Mouse (Mus musculus): ENCODE measurements around the gene Heatr1. TPM values are rescaled to one million over a fixed set of nuclear protein-coding genes. Genes with fewer than 3 reads are reported as not detected.

Heatr1 gene
- polyA plus RNA-seq, 1 experiment from 2014 or later = 9.8 TPM

DNA sequence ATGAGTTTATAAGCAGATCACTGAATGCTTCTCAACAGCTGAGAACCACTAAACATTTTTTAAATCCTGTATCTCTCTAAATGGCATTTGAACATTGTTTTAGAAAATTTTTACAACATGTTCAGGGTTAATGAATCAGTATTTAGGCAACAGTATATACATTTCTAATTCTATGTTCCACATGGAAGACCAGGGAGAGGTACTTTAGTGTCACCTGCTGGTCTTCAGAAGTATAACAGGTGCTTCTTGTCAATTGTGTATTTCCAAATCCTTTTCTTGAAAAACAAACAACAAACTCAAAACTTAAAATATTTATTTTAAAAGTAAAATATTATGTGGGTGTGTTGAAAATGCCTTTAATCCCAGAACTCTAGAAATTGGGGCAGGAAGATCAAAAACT lies 8.5 kb upstream of the Heatr1 start:
- peak; percentile 68; the same call in 1 of the 2 replicates for ATAC-seq (ENCODE audit: low FRiP score)
- no peaks in the 10 kb centered on the region for H3K36me3 ChIP-seq
- no peaks in the 10 kb centered on the region for H3K4me1 ChIP-seq
- H3K4me3 ChIP-seq (replicated peaks) = no peak overlapping the region
- H3K9me3 ChIP-seq (replicated peaks) = no peaks in the 10 kb centered on the region
- no peak overlapping the region for H3K9ac ChIP-seq (replicated peaks)
- H3K27me3 ChIP-seq (replicated peaks) = no peaks in the 10 kb centered on the region
- H3K27ac ChIP-seq (replicated peaks) = no peak overlapping the region
- no peak overlapping the region for H3K4me2 ChIP-seq

DNA sequence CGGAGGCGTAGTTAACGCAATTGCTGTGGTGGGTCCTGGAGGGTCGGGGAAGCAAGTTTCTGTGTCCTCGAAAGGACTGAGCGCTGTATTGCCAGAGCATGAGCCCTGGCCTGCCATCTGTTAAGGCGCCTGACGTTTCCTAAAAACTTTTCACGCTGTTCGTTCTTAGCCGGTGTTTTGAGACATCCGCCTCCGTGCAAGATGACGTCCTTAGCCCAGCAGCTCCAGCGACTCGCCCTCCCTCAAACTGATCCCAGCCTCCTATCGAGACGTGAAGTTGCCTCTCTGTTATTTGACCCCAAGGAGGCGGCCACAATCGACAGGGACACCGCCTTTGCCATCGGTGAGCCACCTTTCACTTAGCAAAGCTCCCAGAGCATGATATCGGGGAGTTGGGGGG lies 744 bp downstream of the Heatr1 start:
- WGBS = under 1% methylated on average over 23 of the region's 23 CpGs
- H3K9ac ChIP-seq (replicated peaks) = peak overlapping the region; percentile 59

DNA sequence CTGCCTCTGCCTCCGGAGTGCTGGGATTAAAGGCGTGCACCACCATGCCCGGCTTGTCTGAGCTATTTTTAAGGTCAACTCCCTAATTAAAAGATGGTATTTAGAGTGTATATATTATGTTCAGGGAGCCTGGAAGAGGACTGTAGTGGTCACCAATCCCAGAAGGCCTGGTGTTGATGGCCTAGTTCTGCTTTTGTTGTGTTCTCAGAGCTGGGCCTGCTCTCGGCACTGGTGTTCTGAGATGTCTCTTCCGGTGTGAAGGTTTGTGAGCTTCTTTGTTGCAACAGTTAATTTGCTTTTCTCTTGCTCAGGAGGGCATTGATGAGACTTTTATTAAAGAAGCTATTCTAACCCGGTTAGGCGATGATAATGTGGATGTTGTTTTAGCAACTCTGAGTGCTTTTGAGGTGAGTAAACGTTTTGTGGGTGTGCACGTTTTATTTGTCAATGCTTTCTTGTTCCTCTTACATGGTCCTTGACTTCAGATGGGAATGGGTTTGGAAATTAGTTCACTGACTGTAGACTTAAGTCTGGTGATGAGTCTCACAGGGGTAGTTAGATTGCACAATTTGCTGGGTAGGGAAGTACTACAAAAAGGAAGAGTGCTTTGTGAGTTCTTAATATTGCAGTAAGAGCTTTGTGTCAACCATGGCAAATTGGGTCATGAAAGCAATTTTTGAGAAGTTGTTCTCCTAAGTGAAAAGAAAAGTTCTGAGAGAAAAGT lies 13.7 kb downstream of the Heatr1 start:
- ATAC-seq (ENCODE audit: low FRiP score) = no peak
- Histone ChIP-seq H3K4me2 (no peak overlapping the region), H3K4me1 (no peaks in the 10 kb centered on the region), H3K36me3 (peaks cover 68% of the 10 kb centered on the region), H3K4me3 (replicated peaks) (no peak overlapping the region), H3K9me3 (replicated peaks) (no peaks in the 10 kb centered on the region), H3K27me3 (replicated peaks) (no peaks in the 10 kb centered on the region), H3K9ac (replicated peaks) (no peak overlapping the region), H3K27ac (replicated peaks) (no peak overlapping the region)
- WGBS = 83% methylated on average over 9 of the region's 9 CpGs

More for the DNA sequence above, 744 bp downstream of the Heatr1 start:
- Histone ChIP-seq H3K36me3 (peaks cover 14% of the 10 kb centered on the region), H3K4me1 (peaks cover 10% of the 10 kb centered on the region), H3K4me2 (peak overlapping the region; percentile 98), H3K4me3 (replicated peaks) (peak overlapping the region; percentile 96), H3K9me3 (replicated peaks) (no peaks in the 10 kb centered on the region), H3K27ac (replicated peaks) (peak overlapping the region; percentile 80; the same call in 1 of the 2 replicates), H3K27me3 (replicated peaks) (peaks cover 5% of the 10 kb centered on the region; the same call in 1 of the 2 replicates)
- ATAC-seq (ENCODE audit: low FRiP score) = no peak; the same call in 1 of the 2 replicates

- Histone ChIP-seq H3K4me2 (no peak overlapping the region), H3K9ac (replicated peaks) (no peak overlapping the region), H3K27ac (replicated peaks) (no peak overlapping the region), H3K4me1 (no peaks in the 10 kb centered on the region), H3K36me3 (peaks cover 75% of the 10 kb centered on the region), H3K4me3 (replicated peaks) (no peak overlapping the region), H3K27me3 (replicated peaks) (no peaks in the 10 kb centered on the region), H3K9me3 (replicated peaks) (no peaks in the 10 kb centered on the region)
- WGBS = 88% methylated on average over 8 of the region's 8 CpGs
- no peak for ATAC-seq (ENCODE audit: low FRiP score)
Observed at GRCm38 (mm10) chr13:12412016-12412415, 17.2 kb downstream of the Heatr1 start.

- Histone ChIP-seq H3K9me3 (replicated peaks) (no peaks in the 10 kb centered on the region), H3K36me3 (peaks cover 91% of the 10 kb centered on the region), H3K4me1 (no peaks in the 10 kb centered on the region), H3K27me3 (replicated peaks) (no peaks in the 10 kb centered on the region), H3K27ac (replicated peaks) (no peak overlapping the region), H3K4me2 (no peak overlapping the region), H3K4me3 (replicated peaks) (no peak overlapping the region), H3K9ac (replicated peaks) (no peak overlapping the region)
- no peak for ATAC-seq (ENCODE audit: low FRiP score)
- 96% methylated on average over 9 of the region's 9 CpGs for WGBS
Observed at GRCm38 (mm10) chr13:12420596-12420995, 25.8 kb downstream of the Heatr1 start.

GRCm38 (mm10) chr13:12428556-12428955 lies 33.7 kb downstream of the Heatr1 start:
- 97% methylated on average over 13 of the region's 13 CpGs for WGBS
- Histone ChIP-seq H3K27ac (replicated peaks) (no peak overlapping the region), H3K9ac (replicated peaks) (no peak overlapping the region), H3K36me3 (peaks cover 92% of the 10 kb centered on the region), H3K4me3 (replicated peaks) (no peak overlapping the region), H3K9me3 (replicated peaks) (no peaks in the 10 kb centered on the region), H3K4me2 (no peak overlapping the region), H3K4me1 (no peaks in the 10 kb centered on the region), H3K27me3 (replicated peaks) (no peaks in the 10 kb centered on the region)
- ATAC-seq (ENCODE audit: low FRiP score) = no peak

DNA sequence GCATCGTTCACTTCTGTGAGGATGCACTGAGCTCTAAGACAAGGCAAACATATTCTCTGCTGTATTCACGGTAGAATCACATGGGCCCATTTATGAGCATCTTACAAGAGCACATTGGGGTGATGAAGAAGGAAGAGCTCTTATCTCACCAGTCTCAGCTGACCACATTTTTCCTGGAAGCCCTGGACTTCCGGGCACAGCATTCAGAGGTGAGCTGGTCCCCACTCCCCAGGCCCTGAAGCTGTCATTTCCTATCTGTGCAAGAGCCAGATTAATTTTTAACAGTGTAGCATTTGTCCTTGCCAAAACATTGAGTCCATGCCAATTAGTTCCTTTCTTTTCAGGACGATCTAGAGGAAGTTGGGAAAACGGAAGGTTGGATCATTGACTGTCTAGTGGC lies 39.0 kb downstream of the Heatr1 start:
- no peak for ATAC-seq (ENCODE audit: low FRiP score)
- no peaks in the 10 kb centered on the region for H3K27me3 ChIP-seq (replicated peaks)
- WGBS = 87% methylated on average over 5 of the region's 5 CpGs
- H3K4me3 ChIP-seq (replicated peaks) = no peak overlapping the region
- no peaks in the 10 kb centered on the region for H3K4me1 ChIP-seq
- peaks cover 85% of the 10 kb centered on the region for H3K36me3 ChIP-seq
- no peak overlapping the region for H3K9ac ChIP-seq (replicated peaks)
- no peaks in the 10 kb centered on the region for H3K9me3 ChIP-seq (replicated peaks)
- no peak overlapping the region for H3K27ac ChIP-seq (replicated peaks)
- H3K4me2 ChIP-seq = no peak overlapping the region

GRCm38 (mm10) chr13:12439586-12439985 lies 44.8 kb downstream of the Heatr1 start:
- Histone ChIP-seq H3K4me2 (no peak overlapping the region), H3K27me3 (replicated peaks) (no peaks in the 10 kb centered on the region), H3K27ac (replicated peaks) (no peak overlapping the region), H3K36me3 (peaks cover 58% of the 10 kb centered on the region), H3K9ac (replicated peaks) (no peak overlapping the region), H3K4me1 (no peaks in the 10 kb centered on the region), H3K4me3 (replicated peaks) (no peak overlapping the region), H3K9me3 (replicated peaks) (no peaks in the 10 kb centered on the region)
- 88% methylated on average over 3 of the region's 3 CpGs for WGBS
- no peak for ATAC-seq (ENCODE audit: low FRiP score)

DNA sequence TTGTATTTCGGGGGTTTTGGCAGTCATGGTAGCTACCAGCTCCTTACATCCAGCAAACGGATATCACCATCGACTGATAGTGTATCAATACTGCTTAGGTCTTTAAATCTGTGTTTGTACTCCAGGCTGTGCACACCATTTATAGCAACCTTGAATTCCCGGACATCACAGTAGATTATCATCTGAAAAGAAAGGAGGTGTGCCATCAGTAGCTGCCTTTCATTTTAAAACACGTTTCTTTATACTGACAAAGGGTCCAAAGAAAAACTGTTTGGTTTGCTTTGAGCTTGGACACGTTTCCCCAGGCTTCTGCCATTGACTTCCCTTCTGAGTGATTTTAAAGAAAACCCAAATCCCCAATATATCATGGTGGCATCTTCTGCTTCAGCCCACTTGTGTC lies 46.0 kb downstream of the Heatr1 start:
- WGBS = 87% methylated on average over 6 of the region's 6 CpGs
- Histone ChIP-seq H3K4me1 (no peaks in the 10 kb centered on the region), H3K4me2 (no peak overlapping the region), H3K9ac (replicated peaks) (no peak overlapping the region), H3K4me3 (replicated peaks) (no peak overlapping the region), H3K9me3 (replicated peaks) (no peaks in the 10 kb centered on the region), H3K27ac (replicated peaks) (no peak overlapping the region), H3K36me3 (peaks cover 47% of the 10 kb centered on the region), H3K27me3 (replicated peaks) (no peaks in the 10 kb centered on the region)
- ATAC-seq (ENCODE audit: low FRiP score) = no peak

GRCm38 (mm10) chr13:12442008-12442587 lies 47.3 kb downstream of the Heatr1 start:
- H3K27me3 ChIP-seq (replicated peaks) = no peaks in the 10 kb centered on the region
- peaks cover 49% of the 10 kb centered on the region for H3K36me3 ChIP-seq
- no peaks in the 10 kb centered on the region for H3K4me1 ChIP-seq
- H3K4me2 ChIP-seq = no peak overlapping the region
- 74% methylated on average over 2 of the region's 2 CpGs for WGBS
- no peak overlapping the region for H3K27ac ChIP-seq (replicated peaks)
- H3K9ac ChIP-seq (replicated peaks) = no peak overlapping the region
- no peak overlapping the region for H3K4me3 ChIP-seq (replicated peaks)
- ATAC-seq (ENCODE audit: low FRiP score) = peak; percentile 62; the same call in 1 of the 2 replicates
- H3K9me3 ChIP-seq (replicated peaks) = no peaks in the 10 kb centered on the region

DNA sequence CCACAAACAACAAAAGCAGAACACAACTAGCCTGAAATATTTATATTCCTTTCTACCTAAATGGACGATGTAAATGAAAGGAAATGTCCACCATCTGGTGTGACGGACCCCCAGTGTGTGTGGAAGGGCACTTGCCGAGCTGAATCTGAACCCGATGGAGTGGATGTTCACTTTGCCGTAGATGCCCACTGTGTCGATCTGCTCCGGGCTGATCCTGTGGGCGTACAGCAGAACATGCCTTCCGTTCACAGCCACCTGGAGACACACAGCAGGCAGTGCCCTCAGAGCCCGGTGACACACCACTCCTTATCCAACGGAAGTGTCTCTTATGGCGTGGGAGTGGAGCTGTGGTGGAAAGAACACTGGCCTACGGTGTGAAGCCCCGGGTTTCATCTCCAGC lies 58.3 kb downstream of the Heatr1 start:
- H3K27ac ChIP-seq (replicated peaks) = no peak overlapping the region
- no peak overlapping the region for H3K9ac ChIP-seq (replicated peaks)
- ATAC-seq (ENCODE audit: low FRiP score) = no peak
- no peak overlapping the region for H3K4me2 ChIP-seq
- WGBS = 88% methylated on average over 14 of the region's 14 CpGs
- H3K4me3 ChIP-seq (replicated peaks) = no peak overlapping the region
- H3K36me3 ChIP-seq = peaks cover 26% of the 10 kb centered on the region
- no peaks in the 10 kb centered on the region for H3K9me3 ChIP-seq (replicated peaks)
- no peaks in the 10 kb centered on the region for H3K27me3 ChIP-seq (replicated peaks)
- H3K4me1 ChIP-seq = no peaks in the 10 kb centered on the region

DNA sequence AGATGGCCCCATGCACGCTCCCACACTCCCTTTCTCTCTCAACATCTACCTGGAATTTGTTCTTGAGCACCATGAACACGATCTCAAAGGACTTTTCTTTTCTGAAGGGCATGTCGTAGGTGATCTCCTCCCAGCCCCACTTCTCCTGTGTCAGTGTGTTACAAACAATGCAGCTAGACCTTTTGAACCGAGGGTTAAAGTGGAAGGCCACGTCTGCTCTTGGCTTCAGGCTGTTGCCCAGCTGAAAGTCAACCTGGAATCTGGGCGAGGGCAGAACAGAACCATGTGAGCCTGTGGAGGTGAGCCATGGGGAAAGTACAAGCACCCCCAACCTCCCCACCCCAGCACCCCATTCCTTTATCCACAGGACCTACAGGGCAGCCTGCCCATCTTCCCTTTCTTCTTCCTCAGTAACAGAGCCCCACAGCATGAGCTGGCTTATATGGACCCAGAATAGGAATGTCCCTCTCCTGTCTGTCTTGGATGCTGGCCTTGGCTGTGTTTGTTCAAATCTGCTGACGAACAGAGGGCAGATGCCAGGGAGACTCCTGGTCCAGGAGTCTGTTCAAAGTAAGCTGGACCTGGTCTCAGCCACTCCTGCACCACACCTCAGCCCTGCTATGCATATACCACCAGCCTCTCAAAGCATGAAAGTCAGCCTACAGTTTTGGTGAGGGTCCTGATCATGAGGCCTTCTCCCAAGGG lies 60.0 kb downstream of the Heatr1 start:
- Histone ChIP-seq H3K4me1 (peaks cover 5% of the 10 kb centered on the region), H3K27ac (replicated peaks) (no peak overlapping the region), H3K27me3 (replicated peaks) (no peaks in the 10 kb centered on the region), H3K4me2 (no peak overlapping the region), H3K4me3 (replicated peaks) (no peak overlapping the region), H3K9ac (replicated peaks) (no peak overlapping the region), H3K36me3 (peaks cover 23% of the 10 kb centered on the region), H3K9me3 (replicated peaks) (no peaks in the 10 kb centered on the region)
- ATAC-seq (ENCODE audit: low FRiP score) = no peak
- WGBS = 86% methylated on average over 7 of the region's 7 CpGs

Data from neural tube, embryonic 15.5 days (tissue).